Mouse (Mus musculus) MEL (cell line): ENCODE data around the gene Sgms1. TPM values are rescaled to one million over a fixed set of nuclear protein-coding genes. Genes with fewer than 3 reads are reported as not detected.

Experiments
- DNase-seq: peaks from one replicate; pipeline ENCODE4 v3.0.0; 2011; ENCODE audit warnings: low read depth, low spot score
- H3K27ac ChIP-seq: 2 replicates; pipeline ENCODE4 v1.5.1; 2012; ENCODE audit warnings: low read depth, mild to moderate bottlenecking, control low read depth, low read length, moderate library complexity; ENCODE audit not compliant: control insufficient read depth
- H3K27me3 ChIP-seq, 2 experiments: fragments of 150-350 bp in 1 of 2; sonication (generic) in 1 of 2; 2 replicates each; pipeline ENCODE4 v1.6.1; 2012; ENCODE audit warnings: low read length in 2 of 2, mild to moderate bottlenecking in 2 of 2, improper control_type of control experiment in 1 of 2, moderate library complexity in 1 of 2; ENCODE audit not compliant: insufficient read depth in 2 of 2, control insufficient read depth in 1 of 2
- H3K36me3 ChIP-seq, 2 experiments: 2 replicates each; pipeline ENCODE4 v1.6.1; 2012 to 2014; ENCODE audit warnings: low read length in 2 of 2, improper control_type of control experiment in 1 of 2, inconsistent platforms in 1 of 2, mild to moderate bottlenecking in 1 of 2; ENCODE audit not compliant: insufficient read depth in 2 of 2, control insufficient read depth in 1 of 2
- H3K4me1 ChIP-seq, 2 experiments: fragments of 150-350 bp in 1 of 2; sonication (generic) in 1 of 2; 2 replicates each; pipeline ENCODE4 v1.6.1; 2012; ENCODE audit warnings: low read length in 2 of 2, improper control_type of control experiment in 1 of 2, mild to moderate bottlenecking in 1 of 2; ENCODE audit not compliant: insufficient read depth in 2 of 2, control insufficient read depth in 1 of 2
- H3K4me3 ChIP-seq, 2 experiments: fragments of 150-350 bp in 1 of 2; sonication (generic) in 1 of 2; 2 replicates each; pipeline ENCODE4 v1.5.1; 2012; ENCODE audit warnings: low read depth in 2 of 2, low read length in 2 of 2, mild to moderate bottlenecking in 2 of 2, moderate library complexity in 2 of 2, control low read depth in 1 of 2, improper control_type of control experiment in 1 of 2; ENCODE audit not compliant: control insufficient read depth in 1 of 2, insufficient read depth in 1 of 2
- H3K79me2 ChIP-seq: 2 replicates; pipeline ENCODE4 v1.6.1; 2012; ENCODE audit warnings: mild to moderate bottlenecking, low read length, moderate library complexity; ENCODE audit not compliant: control insufficient read depth, poor library complexity, insufficient read depth
- H3K9ac ChIP-seq: 2 replicates; pipeline ENCODE4 v1.6.1; 2012; ENCODE audit warnings: low read depth, mild to moderate bottlenecking, control low read depth, low read length, moderate library complexity; ENCODE audit not compliant: control insufficient read depth, poor library complexity, severe bottlenecking
- H3K9me3 ChIP-seq: fragments of 150-350 bp; sonication (generic); replicated peaks from 2 replicates; pipeline ENCODE4 v1.6.1; 2012; ENCODE audit warnings: mild to moderate bottlenecking, low read length, improper control_type of control experiment, moderate library complexity; ENCODE audit not compliant: insufficient read depth
- BHLHE40 ChIP-seq: IDR thresholded peaks from 2 replicates; pipeline ENCODE4 v1.6.1; 2012; ENCODE audit warnings: low read depth, mild to moderate bottlenecking, inconsistent platforms, low read length, improper control_type of control experiment, borderline replicate concordance
- CHD1 ChIP-seq: IDR thresholded peaks from 2 replicates; pipeline ENCODE4 v1.6.1; 2012; ENCODE audit warnings: low read depth, mild to moderate bottlenecking, inconsistent platforms, low read length, improper control_type of control experiment
- CHD2 ChIP-seq: IDR thresholded peaks from 2 replicates; pipeline ENCODE4 v1.6.1; 2011; ENCODE audit warnings: low read length, improper control_type of control experiment
- CTCF ChIP-seq, 3 experiments: IDR thresholded peaks in 2 of 3; conservative IDR thresholded peaks in 1 of 3; 2 replicates each; pipeline ENCODE4 v1.5.1; 2011 to 2012; ENCODE audit warnings: low read length in 3 of 3, low read depth in 2 of 3, mild to moderate bottlenecking in 2 of 3, improper control_type of control experiment in 1 of 3, inconsistent platforms in 1 of 3, mixed read lengths in 1 of 3, moderate library complexity in 1 of 3; ENCODE audit not compliant: control insufficient read depth in 1 of 3, insufficient read depth in 1 of 3, poor library complexity in 1 of 3, severe bottlenecking in 1 of 3
- ELF1 ChIP-seq: IDR thresholded peaks from 2 replicates; pipeline ENCODE4 v1.6.1; 2014; ENCODE audit warnings: low read depth, mild to moderate bottlenecking, inconsistent platforms, low read length, improper control_type of control experiment, moderate library complexity
- GABPA ChIP-seq: IDR thresholded peaks from 2 replicates; pipeline ENCODE4 v1.6.1; 2012; ENCODE audit warnings: low read depth, mild to moderate bottlenecking, inconsistent platforms, low read length, improper control_type of control experiment, moderate library complexity
- MAFK ChIP-seq: IDR thresholded peaks from 2 replicates; pipeline ENCODE4 v1.6.1; 2011; ENCODE audit warnings: low read depth, mild to moderate bottlenecking, low read length, improper control_type of control experiment, borderline replicate concordance
- MAX ChIP-seq: IDR thresholded peaks from 2 replicates; pipeline ENCODE4 v1.6.1; 2011; ENCODE audit warnings: low read length, improper control_type of control experiment
- MAZ ChIP-seq: IDR thresholded peaks from 2 replicates; pipeline ENCODE4 v1.6.1; 2012; ENCODE audit warnings: low read depth, mild to moderate bottlenecking, inconsistent platforms, low read length, improper control_type of control experiment
- POLR2A ChIP-seq, 2 experiments: IDR thresholded peaks; 2 replicates each; pipeline ENCODE4 v1.6.1; 2011 to 2012; ENCODE audit warnings: low read length in 2 of 2, mild to moderate bottlenecking in 2 of 2, control low read depth in 1 of 2, improper control_type of control experiment in 1 of 2, low read depth in 1 of 2, moderate library complexity in 1 of 2; ENCODE audit not compliant: control insufficient read depth in 1 of 2, insufficient read depth in 1 of 2, poor library complexity in 1 of 2
- POLR2AphosphoS5 ChIP-seq: IDR thresholded peaks from 2 replicates; pipeline ENCODE4 v1.6.1; 2012; ENCODE audit warnings: low read depth, borderline replicate concordance, mild to moderate bottlenecking, inconsistent platforms, low read length, moderate library complexity, mixed read lengths
- SIN3A ChIP-seq: IDR thresholded peaks from 2 replicates; pipeline ENCODE4 v1.6.1; 2012; ENCODE audit warnings: low read length, improper control_type of control experiment, inconsistent platforms
- TAL1 ChIP-seq: IDR thresholded peaks from 2 replicates; pipeline ENCODE4 v1.6.1; 2012; ENCODE audit warnings: mild to moderate bottlenecking, inconsistent platforms, low read length, moderate library complexity, mixed read lengths
- TCF12 ChIP-seq: IDR thresholded peaks from 2 replicates; pipeline ENCODE4 v1.6.1; 2014; ENCODE audit warnings: low read depth, mild to moderate bottlenecking, inconsistent platforms, low read length, improper control_type of control experiment, moderate library complexity
- UBTF ChIP-seq: IDR thresholded peaks from 2 replicates; pipeline ENCODE4 v1.6.1; 2012; ENCODE audit warnings: low read depth, mild to moderate bottlenecking, inconsistent platforms, low read length, improper control_type of control experiment, moderate library complexity, borderline replicate concordance; ENCODE audit not compliant: insufficient read depth
- USF1 ChIP-seq: IDR thresholded peaks from 2 replicates; pipeline ENCODE4 v1.6.1; 2014; ENCODE audit warnings: low read depth, mild to moderate bottlenecking, inconsistent platforms, low read length, improper control_type of control experiment, moderate library complexity
- ZC3H11A ChIP-seq: IDR thresholded peaks from 2 replicates; pipeline ENCODE4 v1.6.1; 2012; ENCODE audit warnings: low read depth, mild to moderate bottlenecking, inconsistent platforms, low read length, improper control_type of control experiment
- ZKSCAN1 ChIP-seq: IDR thresholded peaks from 2 replicates; pipeline ENCODE4 v1.6.1; 2012; ENCODE audit warnings: low read depth, mild to moderate bottlenecking, inconsistent platforms, low read length, improper control_type of control experiment, moderate library complexity
- polyA plus RNA-seq, 2 experiments: library from polyadenylated mRNA; stranded (reverse) in 1 of 2; unstranded in 1 of 2; fragments of >175 nt in 1 of 2; fragments of >200 nt in 1 of 2; gene quantifications; 2 replicates each; pipeline versions ENCODE4 v1.2.1 to v1.2.4; 2012; ENCODE audit warnings: low replicate concordance in 2 of 2, low read depth in 1 of 2; ENCODE audit not compliant: insufficient read length in 2 of 2, insufficient read depth in 1 of 2, missing spikeins in 1 of 2
- total RNA-seq: library from RNA; depleted of rRNA; stranded (reverse); fragments of 300-350 nt; gene quantifications from 2 replicates; pipeline ENCODE4 v1.2.3, GENCODE M21; 2012

The Sgms1 gene
- total and polyA plus RNA-seq, 3 experiments, result 16.3 to 18.5 TPM; not detected in 1

DNA sequence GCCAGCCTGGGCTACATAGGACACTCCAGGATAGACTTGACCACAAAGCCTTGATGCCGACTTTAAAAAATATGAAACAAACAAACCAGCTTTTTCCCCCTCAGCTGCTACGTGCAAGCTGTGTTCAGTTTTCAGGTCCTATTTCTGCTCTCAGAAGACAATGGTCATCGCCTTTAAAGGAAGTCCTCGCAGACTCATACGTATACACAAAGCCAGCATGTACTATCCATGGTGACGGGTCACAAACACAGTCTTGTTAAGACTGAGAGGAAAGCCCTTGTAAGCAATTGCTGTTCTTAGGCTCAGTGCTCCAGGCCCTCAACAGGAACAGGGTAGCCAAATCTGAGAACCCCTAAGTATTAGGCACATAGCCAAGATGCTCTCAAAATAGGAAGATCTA lies 110.1 kb downstream of the Sgms1 start:
- peaks cover 13 to 14% of the 10 kb centered on the region in 2 experiments for H3K4me1 ChIP-seq
- no peak overlapping the region for H3K27ac ChIP-seq
- H3K9me3 ChIP-seq, result no peaks in the 10 kb centered on the region
- no peaks in the 10 kb centered on the region for H3K27me3 ChIP-seq
- H3K36me3 ChIP-seq, result peaks cover 0 to 9% of the 10 kb centered on the region in 2 experiments; a peak in 3 of 4 replicates
- H3K4me3 ChIP-seq, result no peak overlapping the region
- no peak for DNase-seq
- TF ChIP-seq POLR2A (IDR thresholded peaks at IDR 0.05; ENCODE audit: control insufficient read depth in 1 of 2, insufficient read depth in 1 of 2, low read depth in 1 of 2, low read length in 2 of 2, poor library complexity in 1 of 2) (no peak), POLR2AphosphoS5 (no peak), CHD1 (no peak), CTCF (IDR thresholded peaks at IDR 0.05 in 2 of 3, conservative IDR thresholded peaks at IDR 0.05 in 1 of 3; ENCODE audit: control insufficient read depth in 1 of 3, insufficient read depth in 1 of 3, low read depth in 2 of 3, low read length in 3 of 3, poor library complexity in 1 of 3, severe bottlenecking in 1 of 3) (no peak), UBTF (no peak), ZKSCAN1 (no peak), BHLHE40 (no peak), ZC3H11A (no peak)
- no peak overlapping the region for H3K9ac ChIP-seq
- no peaks in the 10 kb centered on the region for H3K79me2 ChIP-seq

- Histone ChIP-seq H3K4me1 (peaks cover 11 to 17% of the 10 kb centered on the region in 2 experiments), H3K36me3 (peaks cover 0 to 19% of the 10 kb centered on the region in 2 experiments; a peak in 2 of 4 replicates), H3K27me3 (no peaks in the 10 kb centered on the region), H3K9ac (no peak overlapping the region), H3K4me3 (no peak overlapping the region)
- DNase-seq, result peak; percentile 12
- no peak for TF ChIP-seq POLR2A (IDR thresholded peaks at IDR 0.05; ENCODE audit: control insufficient read depth in 1 of 2, insufficient read depth in 1 of 2, low read depth in 1 of 2, low read length in 2 of 2, poor library complexity in 1 of 2)
- TF ChIP-seq TAL1, result peak; percentile 26; the same call in 1 of the 2 replicates
- TF ChIP-seq, all 39 proteins: peak for 1
- no peaks in the 10 kb centered on the region for H3K79me2 ChIP-seq
- no peaks in the 10 kb centered on the region for H3K9me3 ChIP-seq
- no peak overlapping the region for H3K27ac ChIP-seq
These were observed 111.6 kb downstream of the Sgms1 start for GRCm38 (mm10) chr19:32277869-32278268.

GRCm38 (mm10) chr19:32277287-32277686 lies 112.2 kb downstream of the Sgms1 start:
- Histone ChIP-seq H3K4me3 (no peak overlapping the region), H3K4me1 (peaks cover 11 to 22% of the 10 kb centered on the region in 2 experiments), H3K27ac (no peak overlapping the region), H3K36me3 (peaks cover 0 to 22% of the 10 kb centered on the region in 2 experiments; a peak in 2 of 4 replicates), H3K9me3 (no peaks in the 10 kb centered on the region), H3K27me3 (no peaks in the 10 kb centered on the region), H3K9ac (no peak overlapping the region), H3K79me2 (no peaks in the 10 kb centered on the region; the same call in 1 of the 2 replicates)
- no peak for DNase-seq
- TF ChIP-seq CHD2 (no peak), ZKSCAN1 (no peak), MAX (no peak), SIN3A (no peak), ELF1 (no peak), CHD1 (no peak), MAFK (no peak), USF1 (no peak), MAZ (no peak), GABPA (no peak), TCF12 (no peak)
